Mouse (Mus musculus) stomach, postnatal 0 days (tissue): ENCODE data around the gene Skp2. TPM values are rescaled to one million over a fixed set of nuclear protein-coding genes. Genes with fewer than 3 reads are reported as not detected.

Experiments used
- ATAC-seq: fragments of 200-750 bp; cut with Nextera tagmentation; 2 replicates; pipeline ENCODE4 v1.8.0; 2017; ENCODE audit not compliant: low FRiP score, low TSS enrichment
- DNase-seq: peaks from one replicate; pipeline ENCODE4 v3.0.0-alpha.2; 2016; ENCODE audit warnings: low spot score
- H3K27ac ChIP-seq: fragments of 300-500 bp; sonication (generic); replicated peaks from 2 replicates; pipeline ENCODE4 v1.5.1; 2014; ENCODE audit warnings: mild to moderate bottlenecking, control low read depth
- H3K27me3 ChIP-seq: fragments of 300-500 bp; sonication (generic); 2 replicates; pipeline ENCODE4 v1.6.1; 2014; ENCODE audit warnings: low read length; ENCODE audit not compliant: control insufficient read depth, insufficient read depth
- H3K36me3 ChIP-seq: fragments of 300-500 bp; sonication (generic); 2 replicates; pipeline ENCODE4 v1.6.1; 2014; ENCODE audit warnings: low read length, mixed read lengths; ENCODE audit not compliant: control insufficient read depth, insufficient read depth
- H3K4me1 ChIP-seq: fragments of 300-500 bp; sonication (generic); replicated peaks from 2 replicates; pipeline ENCODE4 v1.6.1; 2014; ENCODE audit warnings: antibody characterized with exemption; ENCODE audit not compliant: control insufficient read depth, insufficient read depth
- H3K4me2 ChIP-seq: fragments of 300-500 bp; sonication (generic); replicated peaks from 2 replicates; pipeline ENCODE4 v1.6.1; 2014; ENCODE audit warnings: low read depth, mild to moderate bottlenecking, control low read depth, moderate library complexity
- H3K4me3 ChIP-seq: fragments of 300-500 bp; sonication (generic); 2 replicates; pipeline ENCODE4 v1.5.1; 2014; ENCODE audit warnings: low read depth, low read length, control low read depth
- H3K9ac ChIP-seq: fragments of 300-500 bp; sonication (generic); 2 replicates; pipeline ENCODE4 v1.6.1; 2014; ENCODE audit warnings: mild to moderate bottlenecking, low read length, control low read depth, mixed read lengths
- H3K9me3 ChIP-seq: fragments of 300-500 bp; sonication (generic); 2 replicates; pipeline ENCODE4 v1.6.1; 2016; ENCODE audit warnings: low read length; ENCODE audit not compliant: control insufficient read depth
- CTCF ChIP-seq: IDR thresholded peaks from 2 replicates; pipeline ENCODE4 v1.5.1; 2016; ENCODE audit warnings: antibody characterized with exemption, low read depth, mild to moderate bottlenecking, moderate library complexity
- EP300 ChIP-seq: optimal IDR thresholded peaks from 2 replicates; pipeline ENCODE3; 2016; ENCODE audit warnings: antibody characterized with exemption
- WGBS: fragments of 180-500 bp; shearing (Covaris S2); extraction: QIAGEN DNeasy Blood & Tissue Kit; methylation state at CpG from one replicate; pipeline ENCODE4 v1.1.7; 2014; 5-methylcytosine and 5-hydroxymethylcytosine counted together
- polyA plus RNA-seq: library from polyadenylated mRNA; unstranded; fragments of >200 nt; fragmentation: Nextera tagmentation; extraction: Ambion mirVana; gene quantifications from 2 replicates; pipeline ENCODE4 v1.2.1, GENCODE M21; 2015

The Skp2 gene
- polyA plus RNA-seq, 1 experiment from 2014 or later, result 9.7 TPM

DNA sequence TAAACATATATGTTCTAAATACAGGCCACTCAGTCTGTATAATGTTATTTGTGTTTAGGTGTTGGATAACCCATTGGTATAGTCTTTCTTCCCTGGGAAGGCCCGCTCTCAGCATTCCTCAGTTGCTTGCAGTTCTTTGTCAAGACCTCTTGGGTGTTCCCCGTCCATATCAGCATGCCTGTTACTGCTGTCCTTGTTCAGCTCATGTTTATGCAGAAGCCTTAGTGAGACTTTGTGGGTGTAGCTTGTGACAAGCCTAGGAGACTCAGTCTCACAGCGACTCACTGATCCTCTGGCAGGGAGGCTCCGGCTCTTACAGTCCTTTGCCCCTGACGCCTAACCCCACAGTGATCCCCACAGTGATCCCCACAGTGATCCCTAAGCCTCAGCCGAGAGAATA is 8.9 kb upstream of the Skp2 start:
- Histone ChIP-seq H3K9ac (no peak overlapping the region), H3K27me3 (no peaks in the 10 kb centered on the region), H3K9me3 (no peaks in the 10 kb centered on the region), H3K36me3 (peaks cover 16% of the 10 kb centered on the region), H3K27ac (no peak overlapping the region), H3K4me1 (no peaks in the 10 kb centered on the region), H3K4me2 (no peak overlapping the region), H3K4me3 (no peak overlapping the region)
- 61% methylated on average over 6 of the region's 6 CpGs for WGBS
- ATAC-seq (no peak), DNase-seq (no peak)
- TF ChIP-seq CTCF (no peak), EP300 (no peak)

DNA sequence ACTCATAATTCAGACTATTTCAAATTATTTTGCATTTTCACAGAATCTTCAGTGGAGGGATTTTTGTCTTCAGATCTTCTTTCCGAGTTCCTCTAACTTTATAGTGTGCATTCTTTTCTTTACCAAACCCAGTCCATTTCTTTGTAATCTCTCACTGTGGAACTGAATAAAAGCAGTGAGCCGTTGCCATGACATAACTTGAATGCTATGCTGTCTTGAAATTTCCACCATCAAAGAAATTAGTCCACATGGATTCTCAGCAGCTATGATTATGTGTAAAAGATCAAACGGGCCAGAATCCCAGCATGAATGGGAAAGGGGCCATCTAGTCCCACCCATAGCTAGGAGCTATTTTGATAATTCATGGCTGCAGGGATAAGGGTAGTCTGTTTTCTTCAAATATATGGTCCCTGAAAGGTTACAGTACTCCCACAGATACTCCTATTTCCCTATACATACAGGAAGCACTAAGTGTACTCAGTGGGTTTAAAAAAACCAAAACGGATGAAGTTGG is 7.4 kb upstream of the Skp2 start:
- 69% methylated on average over 4 of the region's 4 CpGs for WGBS
- Histone ChIP-seq H3K27ac (no peak overlapping the region), H3K9ac (no peak overlapping the region), H3K4me2 (no peak overlapping the region), H3K4me3 (no peak overlapping the region), H3K9me3 (no peaks in the 10 kb centered on the region), H3K27me3 (no peaks in the 10 kb centered on the region), H3K36me3 (peaks cover 7% of the 10 kb centered on the region; the same call in 1 of the 2 replicates), H3K4me1 (no peaks in the 10 kb centered on the region)
- no peak for TF ChIP-seq CTCF
- TF ChIP-seq EP300, result no peak
- DNase-seq (no peak), ATAC-seq (no peak)

DNA sequence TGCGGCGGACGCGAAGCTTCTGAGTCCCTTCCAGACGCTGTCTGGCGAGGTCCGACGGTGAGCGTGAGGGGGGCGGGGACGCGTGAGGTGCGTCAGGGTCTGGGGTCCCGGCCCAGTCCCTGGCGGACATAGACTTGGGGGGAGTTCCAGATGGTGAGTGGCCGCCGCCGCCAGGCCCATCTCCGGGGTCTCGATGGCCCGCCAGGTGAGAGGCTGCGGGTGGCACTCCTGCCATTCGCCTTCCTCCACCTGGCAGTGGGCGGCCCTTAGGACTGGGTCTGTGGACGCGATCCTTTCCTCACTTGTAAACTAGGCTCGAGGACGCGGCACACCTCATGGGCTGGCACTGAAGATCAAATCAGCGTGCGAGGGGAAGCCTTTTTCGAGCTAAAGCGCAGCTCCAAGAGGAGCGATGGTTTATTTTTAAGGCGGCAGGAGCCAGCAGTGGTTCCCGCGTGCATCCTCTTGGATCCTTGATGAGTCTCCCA is 14.5 kb downstream of the Skp2 start:
- under 1% methylated on average over 35 of the region's 37 CpGs for WGBS
- peak overlapping the region; percentile 98 for H3K4me3 ChIP-seq
- no peaks in the 10 kb centered on the region for H3K9me3 ChIP-seq
- peak overlapping the region; percentile 89 for H3K27ac ChIP-seq
- H3K4me1 ChIP-seq, result no peaks in the 10 kb centered on the region
- H3K4me2 ChIP-seq, result peak overlapping the region; percentile 72
- DNase-seq, result peak; percentile 74
- peak; percentile 86 for ATAC-seq
- TF ChIP-seq CTCF (no peak), EP300 (no peak)
- no peaks in the 10 kb centered on the region for H3K27me3 ChIP-seq
- H3K9ac ChIP-seq, result peak overlapping the region; percentile 95
- H3K36me3 ChIP-seq, result no peaks in the 10 kb centered on the region

DNA sequence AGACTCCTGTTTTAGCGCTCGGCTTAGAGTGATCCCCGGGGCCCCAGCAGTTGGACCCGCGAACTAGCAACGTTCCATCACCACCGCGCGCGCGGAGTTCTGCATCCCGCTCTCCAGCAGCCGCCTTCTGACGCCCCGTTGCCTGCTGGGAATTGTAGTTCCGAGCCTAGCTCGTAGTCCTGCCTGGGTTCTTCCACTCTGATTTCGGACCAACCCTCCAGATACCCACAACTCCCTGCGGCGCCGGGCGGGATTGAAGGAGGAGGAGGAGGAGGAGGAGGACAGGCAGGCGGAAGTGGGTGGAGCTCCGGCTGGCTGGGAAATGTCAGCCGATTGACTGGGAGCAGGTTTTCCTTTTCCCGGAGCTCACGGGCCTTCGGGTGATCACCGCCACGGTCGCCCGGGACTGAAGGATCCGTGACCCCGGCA is 15.0 kb downstream of the Skp2 start, which contains the start of gene Lmbrd2:
TSS of gene Lmbrd2 (plus strand) at position 299 of the 429 bp plus-strand sequence.
- Histone ChIP-seq H3K4me3 (peak within 1 kb of the TSS; percentile 98), H3K4me1 (no peaks in the 10 kb centered on the region), H3K36me3 (no peaks in the 10 kb centered on the region), H3K9ac (peak within 1 kb of the TSS; percentile 95), H3K9me3 (no peaks in the 10 kb centered on the region), H3K4me2 (peak within 1 kb of the TSS; percentile 72), H3K27ac (peak within 1 kb of the TSS; percentile 89), H3K27me3 (no peaks in the 10 kb centered on the region)
- no peak for TF ChIP-seq EP300
- 0% methylated on average over 33 of the region's 34 CpGs for WGBS
- ATAC-seq (peak; percentile 99), DNase-seq (peak; percentile 98)

DNA sequence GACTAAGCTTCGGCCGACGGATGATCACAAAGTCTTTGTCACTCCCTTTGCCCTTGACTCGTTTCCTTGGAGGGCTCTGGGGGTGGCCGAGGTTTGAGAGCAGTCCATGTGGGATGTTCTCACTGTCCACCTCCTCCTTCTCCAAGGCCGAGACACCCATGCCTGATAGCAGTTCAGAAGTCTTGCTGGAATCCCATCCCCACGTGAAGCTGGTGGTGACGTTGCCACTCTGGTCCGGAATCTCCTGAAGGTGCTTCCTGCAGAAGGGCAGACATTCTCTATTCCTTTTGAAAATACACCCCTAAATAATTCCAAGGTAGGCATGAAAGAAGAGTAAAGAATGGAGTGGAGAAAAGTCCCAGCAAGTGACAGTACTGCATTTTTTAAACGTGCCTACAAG is 15.8 kb downstream of the Skp2 start:
- no peaks in the 10 kb centered on the region for H3K27me3 ChIP-seq
- H3K4me3 ChIP-seq, result peak overlapping the region; percentile 98
- no peak overlapping the region for H3K27ac ChIP-seq
- H3K4me1 ChIP-seq, result no peaks in the 10 kb centered on the region
- 20% methylated on average over 10 of the region's 10 CpGs for WGBS
- ATAC-seq, result no peak
- peak overlapping the region; percentile 51 for H3K9ac ChIP-seq
- H3K4me2 ChIP-seq, result peak overlapping the region; percentile 54
- TF ChIP-seq EP300 (no peak), CTCF (no peak)
- no peaks in the 10 kb centered on the region for H3K9me3 ChIP-seq
- no peak for DNase-seq
- H3K36me3 ChIP-seq, result no peaks in the 10 kb centered on the region

DNA sequence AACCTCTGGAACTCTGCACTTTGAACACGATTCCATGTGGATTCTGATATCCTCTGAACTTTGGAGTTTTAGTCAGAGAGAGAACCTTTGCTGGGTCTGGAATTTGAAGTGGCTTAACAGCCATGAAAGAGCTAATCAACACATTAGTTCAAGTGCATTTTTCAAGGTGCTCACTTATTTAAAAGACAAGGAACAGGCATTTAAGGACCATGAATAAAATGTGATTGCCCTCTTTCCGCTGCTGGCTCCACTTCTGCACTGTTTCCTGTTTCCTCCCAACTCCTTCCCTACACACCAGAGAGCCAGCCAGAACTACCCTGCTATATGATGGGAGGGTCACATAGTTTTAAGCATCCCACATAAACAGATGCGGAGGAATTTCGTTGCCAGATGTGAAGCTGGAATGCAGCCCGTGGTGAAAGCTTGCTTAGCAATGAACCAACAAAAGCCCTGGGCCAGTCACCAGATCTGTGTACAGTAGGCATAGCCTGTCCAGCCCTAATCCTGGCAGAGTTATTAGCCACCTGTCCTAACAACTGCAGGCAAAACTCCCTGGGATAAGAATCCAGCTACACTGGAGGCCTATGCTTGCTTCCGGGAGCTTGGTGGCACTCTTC is 20.2 kb downstream of the Skp2 start:
- ATAC-seq, result no peak
- H3K4me2 ChIP-seq, result no peak overlapping the region
- WGBS, result 37% methylated on average over 6 of the region's 6 CpGs

More for the DNA sequence above, 20.2 kb downstream of the Skp2 start:
- Histone ChIP-seq H3K4me3 (no peak overlapping the region), H3K4me1 (0 out of 2 replicates have a peak, but pooled peaks cover 4% of the 10 kb centered on the region), H3K9me3 (no peaks in the 10 kb centered on the region), H3K27ac (peak overlapping the region; percentile 25; the same call in 1 of the 2 replicates), H3K27me3 (no peaks in the 10 kb centered on the region), H3K36me3 (no peaks in the 10 kb centered on the region), H3K9ac (no peak overlapping the region)
- no peak for TF ChIP-seq EP300
- 0 out of 2 replicates have a peak, but pooled peaks have one; percentile 2 for TF ChIP-seq CTCF
- DNase-seq, result peak; percentile 22
